Mouse (Mus musculus): ENCODE measurements at regions not wholly inside any gene's neighbourhood (a gene's known extent, or its start where the extent isn't known, plus 50 kb on each side); places are given as distances from the start of the nearest gene placed in this dataset.

- Histone ChIP-seq H3K4me1 (replicated peaks; ENCODE audit: control insufficient read depth, insufficient read depth, low read length) (no peaks in the 10 kb centered on the region), H3K4me2 (ENCODE audit: low read length) (no peak overlapping the region), H3K9me3 (ENCODE audit: control insufficient read depth, low read length) (no peaks in the 10 kb centered on the region), H3K4me3 (replicated peaks; ENCODE audit: low read length) (no peak overlapping the region), H3K36me3 (ENCODE audit: control insufficient read depth, insufficient read depth) (no peaks in the 10 kb centered on the region), H3K9ac (replicated peaks; ENCODE audit: low read depth, low read length) (no peak overlapping the region), H3K27ac (ENCODE audit: low read length) (no peak overlapping the region), H3K27me3 (replicated peaks; ENCODE audit: control insufficient read depth, insufficient read depth, low read length) (no peaks in the 10 kb centered on the region)
- WGBS, result 86% methylated on average over 6 of the region's 6 CpGs
- ATAC-seq, result no peak
Measured at GRCm38 (mm10) chr8:128057845-128058244, 300.6 kb upstream of the Nrp1 start.

- no peak overlapping the region for H3K9ac ChIP-seq (replicated peaks; ENCODE audit: low read depth, low read length)
Measured at GRCm38 (mm10) chr8:128059817-128060216, 298.6 kb upstream of the Nrp1 start.

DNA sequence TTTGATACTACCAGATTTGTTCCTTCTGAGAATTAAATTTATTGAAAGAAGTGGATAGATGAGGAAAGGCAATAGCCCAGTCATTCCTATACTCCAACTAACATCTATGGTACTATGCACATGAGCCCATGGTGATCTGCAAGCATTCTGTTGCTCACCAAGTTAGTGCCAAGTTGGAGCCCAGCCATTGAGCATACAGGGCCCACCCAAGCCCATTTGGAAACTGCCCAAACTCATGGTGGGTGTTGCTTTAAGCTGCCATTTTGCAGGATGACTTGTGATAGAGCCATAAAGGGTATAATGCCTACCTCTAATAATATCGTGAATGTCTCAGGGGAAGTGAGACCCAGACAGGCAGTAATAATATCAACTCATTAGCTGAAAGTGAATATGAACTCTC is 294.2 kb upstream of the Nrp1 start:
- Histone ChIP-seq H3K9me3 (ENCODE audit: control insufficient read depth, low read length) (no peaks in the 10 kb centered on the region), H3K4me1 (replicated peaks; ENCODE audit: control insufficient read depth, insufficient read depth, low read length) (no peaks in the 10 kb centered on the region), H3K36me3 (ENCODE audit: control insufficient read depth, insufficient read depth) (no peaks in the 10 kb centered on the region), H3K9ac (replicated peaks; ENCODE audit: low read depth, low read length) (no peak overlapping the region), H3K27ac (ENCODE audit: low read length) (no peak overlapping the region), H3K4me2 (ENCODE audit: low read length) (no peak overlapping the region), H3K4me3 (replicated peaks; ENCODE audit: low read length) (no peak overlapping the region), H3K27me3 (replicated peaks; ENCODE audit: control insufficient read depth, insufficient read depth, low read length) (no peaks in the 10 kb centered on the region)
- WGBS, result 63% methylated on average over 1 of the region's 1 CpGs
- ATAC-seq, result no peak

More at GRCm38 (mm10) chr8:128059817-128060216, 298.6 kb upstream of the Nrp1 start:
- no peaks in the 10 kb centered on the region for H3K9me3 ChIP-seq (ENCODE audit: control insufficient read depth, low read length)
- no peak overlapping the region for H3K4me3 ChIP-seq (replicated peaks; ENCODE audit: low read length)
- no peaks in the 10 kb centered on the region for H3K36me3 ChIP-seq (ENCODE audit: control insufficient read depth, insufficient read depth)
- ATAC-seq, result no peak
- no peak overlapping the region for H3K27ac ChIP-seq (ENCODE audit: low read length)
- no peak overlapping the region for H3K4me2 ChIP-seq (ENCODE audit: low read length)
- no peaks in the 10 kb centered on the region for H3K4me1 ChIP-seq (replicated peaks; ENCODE audit: control insufficient read depth, insufficient read depth, low read length)
- no peaks in the 10 kb centered on the region for H3K27me3 ChIP-seq (replicated peaks; ENCODE audit: control insufficient read depth, insufficient read depth, low read length)
- WGBS, result 100% methylated on average over 3 of the region's 3 CpGs

DNA sequence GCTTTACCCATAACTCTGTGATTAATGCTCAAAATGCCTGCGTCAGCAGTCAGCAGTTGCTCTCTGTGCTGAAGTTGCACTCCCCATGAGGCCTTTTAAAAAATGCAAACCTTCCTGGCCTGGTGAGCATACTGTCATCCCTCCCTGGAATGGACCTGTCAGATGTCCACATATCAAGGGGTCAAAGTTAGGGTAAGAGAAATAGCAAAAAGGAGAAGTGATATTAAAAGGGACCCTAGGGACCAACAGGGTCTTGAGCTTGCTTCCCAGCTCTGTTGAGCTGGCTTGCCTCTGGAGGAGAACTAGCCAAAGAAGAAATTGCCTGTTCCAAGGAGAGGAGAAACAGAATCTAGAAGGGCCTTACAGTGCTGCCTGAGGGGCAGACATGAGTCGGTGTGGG is 293.3 kb upstream of the Nrp1 start:
- Histone ChIP-seq H3K4me2 (ENCODE audit: low read length) (no peak overlapping the region), H3K27ac (ENCODE audit: low read length) (no peak overlapping the region), H3K4me1 (replicated peaks; ENCODE audit: control insufficient read depth, insufficient read depth, low read length) (no peaks in the 10 kb centered on the region), H3K36me3 (ENCODE audit: control insufficient read depth, insufficient read depth) (no peaks in the 10 kb centered on the region), H3K4me3 (replicated peaks; ENCODE audit: low read length) (no peak overlapping the region), H3K27me3 (replicated peaks; ENCODE audit: control insufficient read depth, insufficient read depth, low read length) (no peaks in the 10 kb centered on the region), H3K9ac (replicated peaks; ENCODE audit: low read depth, low read length) (no peak overlapping the region), H3K9me3 (ENCODE audit: control insufficient read depth, low read length) (no peaks in the 10 kb centered on the region)
- ATAC-seq, result no peak
- 75% methylated on average over 2 of the region's 2 CpGs for WGBS

DNA sequence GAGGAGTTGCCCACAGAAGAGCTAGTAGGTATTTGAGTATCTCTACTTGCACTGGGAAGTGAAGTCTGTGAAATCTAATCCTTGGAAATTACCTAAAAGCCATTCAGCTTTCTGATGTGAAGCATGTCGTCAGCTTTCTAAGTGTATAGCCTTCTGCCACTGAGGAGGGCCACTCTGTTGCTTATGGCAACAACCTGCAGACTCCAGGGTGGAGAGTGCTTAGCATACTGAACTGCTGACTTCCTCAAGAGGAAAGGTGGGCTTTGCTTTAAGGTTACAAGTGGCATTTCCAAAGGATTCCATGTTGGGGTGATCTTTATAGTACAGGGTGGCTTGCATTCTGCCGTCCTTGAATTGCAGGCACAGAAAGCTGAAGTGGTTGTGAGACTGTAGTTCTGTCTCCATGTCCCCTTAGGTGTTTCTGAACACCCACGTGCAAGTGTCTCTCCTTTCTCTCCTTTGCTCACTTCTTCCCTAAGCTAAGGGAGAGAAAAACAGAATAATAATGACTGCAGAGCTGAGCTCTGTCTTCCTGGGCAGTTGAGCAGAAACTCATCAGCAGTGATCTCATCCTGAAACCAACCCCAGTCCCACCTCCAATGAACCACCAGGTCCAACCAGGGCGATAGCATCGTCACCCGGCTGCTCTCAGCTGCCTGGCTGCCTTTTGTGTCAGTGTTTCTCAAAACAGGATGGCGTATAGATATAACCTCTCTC is 292.3 kb upstream of the Nrp1 start:
- 54% methylated on average over 7 of the region's 7 CpGs for WGBS

DNA sequence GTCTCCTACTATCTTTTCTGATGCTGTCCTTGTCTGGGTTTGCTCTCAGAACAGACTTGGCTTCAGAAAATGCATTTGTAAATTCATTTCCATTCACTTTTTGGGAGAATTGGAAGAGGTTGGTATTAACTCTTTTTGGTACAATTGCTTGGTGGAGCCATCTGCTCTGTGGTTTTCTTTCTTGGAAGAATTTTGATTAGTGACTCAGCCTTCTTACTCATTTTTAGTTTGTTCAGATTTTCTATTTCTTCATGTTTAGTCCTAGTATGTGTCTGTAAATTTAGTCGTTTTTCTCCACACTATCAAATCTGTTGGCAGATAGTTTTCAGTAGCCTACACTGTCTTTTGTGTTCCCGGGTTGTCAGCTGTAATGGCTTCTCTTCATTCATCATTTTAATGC is 288.7 kb upstream of the Nrp1 start:
- no peak overlapping the region for H3K4me3 ChIP-seq (replicated peaks; ENCODE audit: low read length)
- H3K27me3 ChIP-seq (replicated peaks; ENCODE audit: control insufficient read depth, insufficient read depth, low read length), result no peaks in the 10 kb centered on the region
- no peak overlapping the region for H3K9ac ChIP-seq (replicated peaks; ENCODE audit: low read depth, low read length)
- H3K4me2 ChIP-seq (ENCODE audit: low read length), result no peak overlapping the region
- no peak overlapping the region for H3K27ac ChIP-seq (ENCODE audit: low read length)
- H3K4me1 ChIP-seq (replicated peaks; ENCODE audit: control insufficient read depth, insufficient read depth, low read length), result no peaks in the 10 kb centered on the region
- H3K36me3 ChIP-seq (ENCODE audit: control insufficient read depth, insufficient read depth), result no peaks in the 10 kb centered on the region
- WGBS, result 85% methylated on average over 2 of the region's 2 CpGs
- ATAC-seq, result no peak
- no peaks in the 10 kb centered on the region for H3K9me3 ChIP-seq (ENCODE audit: control insufficient read depth, low read length)

More for the DNA sequence above, 292.3 kb upstream of the Nrp1 start:
- Histone ChIP-seq H3K9me3 (ENCODE audit: control insufficient read depth, low read length) (no peaks in the 10 kb centered on the region), H3K27ac (ENCODE audit: low read length) (no peak overlapping the region), H3K4me1 (replicated peaks; ENCODE audit: control insufficient read depth, insufficient read depth, low read length) (no peaks in the 10 kb centered on the region), H3K4me2 (ENCODE audit: low read length) (no peak overlapping the region), H3K36me3 (ENCODE audit: control insufficient read depth, insufficient read depth) (no peaks in the 10 kb centered on the region), H3K9ac (replicated peaks; ENCODE audit: low read depth, low read length) (no peak overlapping the region), H3K27me3 (replicated peaks; ENCODE audit: control insufficient read depth, insufficient read depth, low read length) (no peaks in the 10 kb centered on the region), H3K4me3 (replicated peaks; ENCODE audit: low read length) (no peak overlapping the region)
- ATAC-seq, result no peak

DNA sequence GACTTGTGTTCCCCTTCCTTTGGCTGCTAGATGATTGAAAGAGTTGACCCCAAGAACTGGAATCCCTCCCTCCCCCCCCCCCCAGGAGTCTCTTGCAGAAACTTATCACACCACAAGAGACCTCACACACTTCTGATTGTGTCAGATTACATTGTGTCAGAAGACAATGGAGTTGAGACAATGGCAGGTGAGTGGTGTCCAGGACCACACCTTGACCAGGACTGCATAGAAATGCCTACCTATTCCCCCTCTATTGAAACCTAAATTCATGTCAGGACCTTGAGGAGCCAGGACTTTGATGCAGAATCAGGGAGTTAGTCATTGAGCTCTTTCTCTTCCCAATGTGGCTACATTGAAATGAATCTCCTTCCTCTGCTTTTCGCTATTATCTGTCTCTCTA is 282.8 kb upstream of the Nrp1 start:
- H3K9me3 ChIP-seq (ENCODE audit: control insufficient read depth, low read length), result no peaks in the 10 kb centered on the region
- no peak overlapping the region for H3K4me3 ChIP-seq (replicated peaks; ENCODE audit: low read length)
- no peak for ATAC-seq
- H3K36me3 ChIP-seq (ENCODE audit: control insufficient read depth, insufficient read depth), result no peaks in the 10 kb centered on the region
- H3K4me2 ChIP-seq (ENCODE audit: low read length), result no peak overlapping the region
- H3K27ac ChIP-seq (ENCODE audit: low read length), result no peak overlapping the region
- H3K9ac ChIP-seq (replicated peaks; ENCODE audit: low read depth, low read length), result no peak overlapping the region
- no peaks in the 10 kb centered on the region for H3K4me1 ChIP-seq (replicated peaks; ENCODE audit: control insufficient read depth, insufficient read depth, low read length)
- 76% methylated on average over 1 of the region's 1 CpGs for WGBS
- no peaks in the 10 kb centered on the region for H3K27me3 ChIP-seq (replicated peaks; ENCODE audit: control insufficient read depth, insufficient read depth, low read length)

DNA sequence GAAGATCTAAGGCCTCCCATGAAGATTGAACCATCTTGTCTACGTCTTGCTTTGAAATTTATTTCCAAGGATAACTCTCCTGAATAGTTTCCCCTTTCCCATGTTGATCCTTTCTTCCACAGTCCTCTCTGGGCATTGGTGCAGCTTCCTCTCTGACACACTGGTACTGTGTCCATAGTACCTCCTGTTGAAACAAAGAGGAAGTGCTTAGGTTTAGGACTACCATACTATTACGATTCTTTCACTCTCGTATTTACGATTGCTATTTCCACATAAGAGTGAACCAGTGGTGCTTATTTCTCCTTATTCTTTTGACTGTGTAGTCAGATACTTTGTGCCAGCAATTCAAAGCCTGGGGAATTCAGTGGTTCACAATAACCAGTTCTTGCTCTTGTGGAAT is 282.2 kb upstream of the Nrp1 start:
- WGBS, result 96% methylated on average over 4 of the region's 4 CpGs
- no peak overlapping the region for H3K4me2 ChIP-seq (ENCODE audit: low read length)
- no peaks in the 10 kb centered on the region for H3K9me3 ChIP-seq (ENCODE audit: control insufficient read depth, low read length)
- H3K27me3 ChIP-seq (replicated peaks; ENCODE audit: control insufficient read depth, insufficient read depth, low read length), result no peaks in the 10 kb centered on the region
- H3K4me3 ChIP-seq (replicated peaks; ENCODE audit: low read length), result no peak overlapping the region
- H3K4me1 ChIP-seq (replicated peaks; ENCODE audit: control insufficient read depth, insufficient read depth, low read length), result no peaks in the 10 kb centered on the region
- no peaks in the 10 kb centered on the region for H3K36me3 ChIP-seq (ENCODE audit: control insufficient read depth, insufficient read depth)
- no peak overlapping the region for H3K27ac ChIP-seq (ENCODE audit: low read length)
- no peak overlapping the region for H3K9ac ChIP-seq (replicated peaks; ENCODE audit: low read depth, low read length)
- no peak for ATAC-seq

- 78% methylated on average over 1 of the region's 1 CpGs for WGBS
- no peak overlapping the region for H3K4me3 ChIP-seq (replicated peaks; ENCODE audit: low read length)
- H3K27me3 ChIP-seq (replicated peaks; ENCODE audit: control insufficient read depth, insufficient read depth, low read length), result no peaks in the 10 kb centered on the region
- no peaks in the 10 kb centered on the region for H3K4me1 ChIP-seq (replicated peaks; ENCODE audit: control insufficient read depth, insufficient read depth, low read length)
- H3K27ac ChIP-seq (ENCODE audit: low read length), result no peak overlapping the region
- no peaks in the 10 kb centered on the region for H3K36me3 ChIP-seq (ENCODE audit: control insufficient read depth, insufficient read depth)
- no peak overlapping the region for H3K9ac ChIP-seq (replicated peaks; ENCODE audit: low read depth, low read length)
- H3K4me2 ChIP-seq (ENCODE audit: low read length), result no peak overlapping the region
- H3K9me3 ChIP-seq (ENCODE audit: control insufficient read depth, low read length), result no peaks in the 10 kb centered on the region
- no peak for ATAC-seq
Measured at GRCm38 (mm10) chr8:128078740-128079139, 279.7 kb upstream of the Nrp1 start.

- Histone ChIP-seq H3K9me3 (ENCODE audit: control insufficient read depth, low read length) (no peaks in the 10 kb centered on the region), H3K27ac (ENCODE audit: low read length) (no peak overlapping the region), H3K4me1 (replicated peaks; ENCODE audit: control insufficient read depth, insufficient read depth, low read length) (no peaks in the 10 kb centered on the region), H3K4me2 (ENCODE audit: low read length) (no peak overlapping the region), H3K9ac (replicated peaks; ENCODE audit: low read depth, low read length) (no peak overlapping the region), H3K27me3 (replicated peaks; ENCODE audit: control insufficient read depth, insufficient read depth, low read length) (no peaks in the 10 kb centered on the region), H3K4me3 (replicated peaks; ENCODE audit: low read length) (no peak overlapping the region), H3K36me3 (ENCODE audit: control insufficient read depth, insufficient read depth) (no peaks in the 10 kb centered on the region)
- WGBS, result 88% methylated on average over 1 of the region's 1 CpGs
- no peak for ATAC-seq
Measured at GRCm38 (mm10) chr8:128085800-128086199, 272.6 kb upstream of the Nrp1 start.
